Mouse (Mus musculus) 3T3-L1 (cell line): ENCODE data around the gene Med11.
"Not testable (repeated sequence)": the region's sequence is repeated elsewhere in the genome, so short reads cannot be mapped to it uniquely, and the experiment has no call there.

Experiments
- DNase-seq: peaks from one replicate; pipeline ENCODE4 v3.0.0-alpha.2; 2015; ENCODE audit warnings: low read depth, low spot score

Gene Med11

GRCm38 (mm10) chr11:70446756-70447155, 5.0 kb upstream of the Med11 start:
- DNase-seq, result no peak

- no peak for DNase-seq
These were observed 4.3 kb upstream of the Med11 start for GRCm38 (mm10) chr11:70447373-70447772.

- DNase-seq, result no peak
These were observed 793 bp upstream of the Med11 start for GRCm38 (mm10) chr11:70450926-70451325.

GRCm38 (mm10) chr11:70453261-70454044, 1.7 kb downstream of the Med11 start:
- no peak for DNase-seq

GRCm38 (mm10) chr11:70458688-70459600, 7.2 kb downstream of the Med11 start, which contains the start of gene Zmynd15:
Gene Zmynd15 (plus strand): TSS chr11:70459433.
- DNase-seq, result no peak

- DNase-seq, result no peak
These were observed 7.9 kb downstream of the Med11 start, which contains the start of gene Cxcl16 for GRCm38 (mm10) chr11:70459601-70460101. Gene Cxcl16 (minus strand): TSS chr11:70459984.

GRCm38 (mm10) chr11:70463970-70464369, 12.3 kb downstream of the Med11 start:
- no peak for DNase-seq

GRCm38 (mm10) chr11:70465211-70465610, 13.5 kb downstream of the Med11 start:
- no peak for DNase-seq

- DNase-seq, result no peak
These were observed 14.1 kb downstream of the Med11 start for GRCm38 (mm10) chr11:70465824-70466223.

GRCm38 (mm10) chr11:70467902-70468619, 16.3 kb downstream of the Med11 start:
- DNase-seq, result peak; percentile 84

GRCm38 (mm10) chr11:70469764-70470163, 18.0 kb downstream of the Med11 start:
- no peak for DNase-seq

GRCm38 (mm10) chr11:70472716-70473115, 21.0 kb downstream of the Med11 start:
- no peak for DNase-seq

- DNase-seq, result not testable (repeated sequence)
These were observed 21.6 kb downstream of the Med11 start for GRCm38 (mm10) chr11:70473291-70473690.

GRCm38 (mm10) chr11:70474872-70475534, 23.3 kb downstream of the Med11 start:
- no peak for DNase-seq

- DNase-seq, result peak; percentile 11
These were observed 33.8 kb downstream of the Med11 start for GRCm38 (mm10) chr11:70485498-70485897.

- DNase-seq, result no peak
These were observed 36.1 kb downstream of the Med11 start for GRCm38 (mm10) chr11:70487816-70488215.

- DNase-seq, result no peak
These were observed 37.4 kb downstream of the Med11 start for GRCm38 (mm10) chr11:70489138-70489537.

GRCm38 (mm10) chr11:70489684-70490083, 38.0 kb downstream of the Med11 start:
- no peak for DNase-seq

GRCm38 (mm10) chr11:70499566-70500475, 48.1 kb downstream of the Med11 start:
- peak; percentile 57 for DNase-seq

- no peak for DNase-seq
These were observed 48.7 kb downstream of the Med11 start for GRCm38 (mm10) chr11:70500476-70500812.
